Mouse (Mus musculus) thymus, adult 2 months (tissue): ENCODE results near the gene Cryz.

Experiments used
- CTCF ChIP-seq: fragments of 200-500 bp; IDR thresholded peaks from 2 replicates; pipeline ENCODE4 v1.5.1; 2012; ENCODE audit warnings: mild to moderate bottlenecking, control low read depth, low read length, moderate library complexity, borderline replicate concordance; ENCODE audit not compliant: control insufficient read depth, poor library complexity, insufficient read depth; ENCODE audit errors: extremely low read depth
- POLR2A ChIP-seq: fragments of 200-500 bp; IDR thresholded peaks from 2 replicates; pipeline ENCODE4 v1.6.1; 2012; ENCODE audit warnings: mild to moderate bottlenecking, low read length, control low read depth, moderate library complexity; ENCODE audit not compliant: control insufficient read depth, poor library complexity, insufficient read depth; ENCODE audit errors: extremely low read depth

DNA sequence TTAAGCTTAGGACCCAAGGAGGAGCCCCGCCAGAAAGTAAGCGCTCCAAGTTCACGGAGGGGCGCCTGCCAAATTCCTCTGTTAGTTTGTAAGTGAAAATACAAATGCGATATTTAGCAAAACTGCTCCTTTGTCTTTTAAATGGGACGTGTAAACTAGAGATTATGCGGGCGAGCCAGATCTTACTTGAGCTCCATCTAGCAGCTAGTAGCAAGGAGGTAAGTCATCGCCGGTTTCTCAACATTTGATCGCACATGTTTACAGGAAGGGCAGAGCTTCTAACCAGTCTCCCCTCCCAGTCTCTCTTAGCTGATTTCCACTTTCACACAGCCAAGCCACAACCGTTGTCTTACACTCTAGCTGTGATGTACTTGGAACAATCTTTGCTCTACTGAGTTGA, 25.7 kb upstream of the Cryz start:
- no peak for TF ChIP-seq CTCF
- TF ChIP-seq POLR2A = no peak
